Mouse (Mus musculus) liver, adult 2 months (tissue): ENCODE data around the gene Crisp4.

Experiments
- CTCF ChIP-seq: fragments of 200-500 bp; IDR thresholded peaks from 2 replicates; pipeline ENCODE4 v1.5.1; 2011; ENCODE audit warnings: low read depth, low read length, control low read depth
- POLR2A ChIP-seq: fragments of 200-500 bp; IDR thresholded peaks from 2 replicates; pipeline ENCODE4 v1.6.1; 2011; ENCODE audit warnings: low read length, control low read depth; ENCODE audit not compliant: insufficient read depth; ENCODE audit errors: extremely low read depth

DNA sequence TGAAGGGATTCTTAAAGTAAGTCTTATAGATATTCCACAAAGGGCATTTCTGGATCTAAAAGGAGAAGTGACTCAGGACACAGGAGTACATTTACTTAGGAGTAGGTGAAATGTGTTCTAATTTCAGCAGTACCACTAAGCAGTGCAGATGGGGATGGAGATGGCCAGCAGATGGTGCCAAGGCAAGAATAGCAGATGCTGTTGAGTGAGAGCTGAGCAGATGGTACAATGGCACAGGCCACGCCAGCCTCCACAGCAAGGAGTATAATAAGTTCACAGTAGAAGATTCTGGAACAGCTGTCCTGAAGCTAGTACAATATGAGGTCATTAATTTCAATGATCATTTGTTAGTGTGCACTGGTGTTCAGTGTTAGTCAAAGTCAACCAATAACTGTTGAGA lies 22.6 kb upstream of the Crisp4 start:
- TF ChIP-seq CTCF = no peak
- TF ChIP-seq POLR2A = no peak
